Mouse (Mus musculus) lung, adult 2 months (tissue): ENCODE measurements around the gene Hist1h2bb.

Source experiments
- CTCF ChIP-seq: fragments of 200-500 bp; IDR thresholded peaks from 2 replicates; pipeline ENCODE4 v1.5.1; 2011; ENCODE audit warnings: mild to moderate bottlenecking, low read length, control low read depth; ENCODE audit not compliant: insufficient read depth
- POLR2A ChIP-seq: fragments of 200-500 bp; IDR thresholded peaks from 2 replicates; pipeline ENCODE4 v1.6.1; 2011; ENCODE audit warnings: low read depth, mild to moderate bottlenecking, control low read depth, low read length, borderline replicate concordance; ENCODE audit errors: extremely low read depth

GRCm38 (mm10) chr13:23729706-23730105 lies 16.8 kb upstream of the Hist1h2bb start:
- TF ChIP-seq POLR2A = no peak
- TF ChIP-seq CTCF = no peak
